Mouse (Mus musculus): ENCODE data around the gene Gm43552. TPM values are rescaled to one million over a fixed set of nuclear protein-coding genes. Genes with fewer than 3 reads are reported as not detected.

Gene Gm43552
- not detected for total RNA-seq (2023)

GRCm38 (mm10) chr5:65492716-65493531 lies at the start of gene Gm43552:
TSS of gene Gm43552 (minus strand) at chr5:65492833.

GRCm38 (mm10) chr5:65536751-65537419 lies 44.3 kb upstream of the Gm43552 start, which contains the start of the genes Smim14 and Ube2k:
TSS of gene Smim14 (minus strand) at chr5:65537184.
TSS of gene Ube2k (plus strand) at chr5:65537233.

GRCm38 (mm10) chr5:65435806-65436561 lies 56.6 kb downstream of the Gm43552 start, which contains the start of gene Ugdh:
TSS of gene Ugdh (minus strand) at chr5:65435949.

DNA sequence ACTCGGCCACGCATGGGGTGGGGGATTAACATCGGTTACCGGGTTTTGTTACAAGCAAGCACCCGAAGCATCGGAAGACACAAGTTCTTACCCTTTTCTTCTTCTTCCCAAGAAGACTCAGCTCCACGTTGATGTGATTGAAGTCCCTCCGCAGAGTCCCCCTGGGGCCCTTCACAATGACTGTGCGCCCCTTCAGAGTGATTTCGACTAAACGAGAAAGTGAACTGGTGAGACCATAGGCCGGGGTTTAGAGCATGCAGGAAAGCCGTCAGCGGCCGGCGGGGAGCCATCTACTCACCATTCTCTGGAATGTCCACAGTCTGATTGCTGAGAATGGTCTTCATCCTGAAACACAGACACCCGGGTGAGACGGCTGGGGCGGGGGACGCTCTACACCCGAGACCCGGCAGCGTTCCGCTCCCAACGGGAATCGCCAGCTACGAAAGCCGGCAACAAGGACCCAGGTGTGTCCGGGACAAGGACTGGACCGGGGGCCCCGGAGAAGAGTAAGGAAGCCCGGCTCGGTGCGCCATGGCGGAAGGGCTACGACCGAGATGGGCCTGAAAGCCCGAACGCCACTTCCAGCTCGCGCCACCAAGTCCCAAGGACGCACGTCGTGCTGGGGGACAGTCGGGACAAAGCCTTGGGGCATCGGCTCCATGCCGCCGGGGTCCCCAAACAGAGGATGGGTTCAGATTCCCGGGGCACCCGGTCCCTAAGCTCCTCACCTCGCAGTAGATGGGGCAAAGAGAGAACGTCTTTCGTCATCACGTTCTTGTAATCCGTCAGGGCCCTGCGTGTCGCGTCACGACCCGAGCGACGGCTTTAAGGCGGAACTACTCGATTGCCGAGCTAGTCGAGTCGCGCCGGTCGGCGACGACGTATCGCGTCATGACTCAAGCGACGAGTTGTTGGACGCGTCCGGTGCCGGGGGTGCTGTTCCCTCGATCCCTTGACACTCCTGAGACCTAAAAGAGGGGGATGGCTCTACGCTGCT lies 101.7 kb downstream of the Gm43552 start, which contains the start of the genes Rpl9 and Lias:
TSS of gene Rpl9 (minus strand) at position 797 of the 997 bp plus-strand sequence.
TSS of gene Lias (plus strand) at position 850 of the 997 bp plus-strand sequence.

Other genes with a start within 250 kb of the Gm43552 start
- gene Rfc1, start 157.2 kb downstream of the Gm43552 start, total RNA-seq (2023), result 50.0 TPM
- not detected for gene Klb, start 144.5 kb downstream of the Gm43552 start, total RNA-seq (2023)
- gene Rpl9, start 101.4 kb downstream of the Gm43552 start, total RNA-seq (2023), result 2,939 TPM
- gene Lias, start 101.3 kb downstream of the Gm43552 start, total RNA-seq (2023), result 35.5 TPM
- 24.5 TPM for gene Ugdh, start 56.9 kb downstream of the Gm43552 start, total RNA-seq (2023)
- gene Smim14, start 44.4 kb upstream of the Gm43552 start, total RNA-seq (2023), result 112 TPM
- 71.2 TPM for gene Ube2k, start 44.4 kb upstream of the Gm43552 start, total RNA-seq (2023)
- gene Pds5a, start 205.4 kb upstream of the Gm43552 start, total RNA-seq (2023), result 243 TPM